Mouse (Mus musculus): ENCODE data around the gene Lrch4. TPM values are rescaled to one million over a fixed set of nuclear protein-coding genes. Genes with fewer than 3 reads are reported as not detected.
A peak's percentile ranks its signal among the peaks of the same experiment; 100 is the strongest.

Lrch4 gene
- polyA plus RNA-seq, 1 experiment, result 29.1 TPM

DNA sequence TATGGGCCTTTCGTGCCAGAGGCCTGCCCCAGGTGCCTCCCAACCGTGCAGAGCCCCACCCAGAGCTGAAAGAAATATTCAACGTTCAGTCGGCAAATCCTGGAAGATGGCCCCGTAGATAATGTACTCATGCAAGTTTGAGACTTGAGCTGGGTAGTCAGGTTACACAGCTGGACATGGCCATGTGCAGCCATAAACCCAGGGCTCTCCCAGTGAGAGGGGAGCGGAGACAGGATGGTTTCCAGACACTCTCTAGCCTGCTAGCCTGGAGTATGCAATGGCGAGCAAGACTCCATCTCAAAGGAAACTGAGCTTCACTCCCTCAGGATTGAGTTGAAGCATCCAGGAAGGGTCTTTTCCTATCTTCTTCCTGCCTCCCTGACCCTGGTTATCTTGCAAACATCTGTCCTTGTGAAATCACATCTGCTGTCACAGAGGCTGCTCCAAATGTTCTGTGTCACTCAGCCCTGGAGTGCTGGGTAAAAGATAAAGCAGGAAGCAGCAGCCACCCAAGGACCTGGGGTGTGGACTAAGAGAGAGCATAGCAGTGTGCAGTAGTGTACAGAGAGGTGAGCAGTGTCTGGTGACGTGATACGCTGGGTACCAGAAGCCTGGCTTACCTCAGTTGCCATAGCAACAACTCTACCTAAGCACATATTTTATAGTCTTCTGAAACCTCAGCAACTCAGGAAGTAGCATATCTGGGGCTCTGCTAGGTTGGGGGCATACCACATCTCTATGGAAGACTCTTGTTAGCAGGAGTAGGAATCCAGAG, 19.1 kb downstream of the Lrch4 start:
- no peak for TF ChIP-seq CTCF (IDR thresholded peaks at IDR 0.05; ENCODE audit: borderline replicate concordance, insufficient read depth, low read length)
- TF ChIP-seq POLR2A (IDR thresholded peaks at IDR 0.05; ENCODE audit: low read depth, low read length), result no peak
- peaks cover 8% of the 10 kb centered on the region; the same call in 1 of the 2 replicates for H3K4me1 ChIP-seq (ENCODE audit: control insufficient read depth, insufficient read depth, low read length)
- no peak overlapping the region for H3K4me3 ChIP-seq (ENCODE audit: insufficient read depth, low read length)
- no peak overlapping the region for H3K27ac ChIP-seq (ENCODE audit: insufficient read depth, low read length)

DNA sequence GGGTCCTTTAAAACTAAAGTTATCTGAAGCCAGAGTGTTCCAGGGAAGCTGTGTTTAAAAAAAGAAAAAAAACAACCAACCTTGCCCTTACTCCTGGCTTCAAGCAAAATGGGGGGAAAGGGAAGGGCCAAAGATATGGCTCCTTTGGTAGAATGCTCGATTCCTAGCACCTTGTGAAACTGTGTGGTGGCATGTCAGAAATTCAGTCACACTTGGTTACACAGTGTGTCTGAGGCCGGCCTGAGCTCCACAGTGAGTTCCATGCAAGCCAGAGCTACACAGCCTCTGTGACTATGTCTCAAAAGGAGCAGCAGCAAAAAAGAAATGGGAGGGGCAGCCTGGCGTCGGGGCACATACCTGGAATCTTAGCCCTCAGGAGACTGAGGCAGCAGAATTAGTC, 20.3 kb downstream of the Lrch4 start:
- Histone ChIP-seq H3K27ac (ENCODE audit: insufficient read depth, low read length) (no peak overlapping the region), H3K4me1 (ENCODE audit: control insufficient read depth, insufficient read depth, low read length) (peaks cover 8% of the 10 kb centered on the region; the same call in 1 of the 2 replicates), H3K4me3 (ENCODE audit: insufficient read depth, low read length) (no peak overlapping the region)
- TF ChIP-seq CTCF (IDR thresholded peaks at IDR 0.05; ENCODE audit: borderline replicate concordance, insufficient read depth, low read length) (no peak), POLR2A (IDR thresholded peaks at IDR 0.05; ENCODE audit: low read depth, low read length) (no peak)

GRCm38 (mm10) chr5:137649669-137650571, 21.0 kb downstream of the Lrch4 start:
- TF ChIP-seq POLR2A (IDR thresholded peaks at IDR 0.05; ENCODE audit: low read depth, low read length) (no peak), CTCF (IDR thresholded peaks at IDR 0.05; ENCODE audit: borderline replicate concordance, insufficient read depth, low read length) (no peak)

GRCm38 (mm10) chr5:137652474-137652873, 23.6 kb downstream of the Lrch4 start:
- H3K27ac ChIP-seq (ENCODE audit: insufficient read depth, low read length), result no peak overlapping the region
- TF ChIP-seq CTCF (IDR thresholded peaks at IDR 0.05; ENCODE audit: borderline replicate concordance, insufficient read depth, low read length), result 0 out of 2 replicates have a peak, but pooled peaks have one; percentile 15
- no peak for TF ChIP-seq POLR2A (IDR thresholded peaks at IDR 0.05; ENCODE audit: low read depth, low read length)
- H3K4me3 ChIP-seq (ENCODE audit: insufficient read depth, low read length), result no peak overlapping the region
- H3K4me1 ChIP-seq (ENCODE audit: control insufficient read depth, insufficient read depth, low read length), result peaks cover 8% of the 10 kb centered on the region; the same call in 1 of the 2 replicates

More at GRCm38 (mm10) chr5:137649669-137650571, 21.0 kb downstream of the Lrch4 start:
- no peak overlapping the region for H3K4me3 ChIP-seq (ENCODE audit: insufficient read depth, low read length)
- H3K4me1 ChIP-seq (ENCODE audit: control insufficient read depth, insufficient read depth, low read length), result peaks cover 8% of the 10 kb centered on the region; the same call in 1 of the 2 replicates
- H3K27ac ChIP-seq (ENCODE audit: insufficient read depth, low read length), result no peak overlapping the region

DNA sequence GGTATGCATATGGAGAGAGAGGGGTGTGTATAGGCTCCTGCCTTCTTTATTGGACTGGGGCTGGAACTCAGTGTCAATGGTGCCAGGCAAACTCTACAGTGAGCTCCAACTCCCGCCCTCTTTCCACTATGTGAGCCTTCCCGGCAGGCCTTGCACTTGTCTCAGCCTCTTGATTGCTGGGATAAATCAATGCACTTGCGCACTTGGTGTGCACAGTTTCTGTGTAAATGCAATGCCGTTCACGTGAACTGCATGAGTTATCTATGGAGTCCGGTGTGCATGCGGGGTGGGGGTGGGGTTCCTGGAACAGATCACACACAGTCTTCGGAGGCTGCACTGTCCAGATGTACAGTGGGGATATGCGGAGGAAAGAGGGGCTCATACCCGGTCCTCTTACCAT, 24.4 kb downstream of the Lrch4 start:
- no peak overlapping the region for H3K4me3 ChIP-seq (ENCODE audit: insufficient read depth, low read length)
- no peak for TF ChIP-seq CTCF (IDR thresholded peaks at IDR 0.05; ENCODE audit: borderline replicate concordance, insufficient read depth, low read length)
- no peak for TF ChIP-seq POLR2A (IDR thresholded peaks at IDR 0.05; ENCODE audit: low read depth, low read length)
- H3K27ac ChIP-seq (ENCODE audit: insufficient read depth, low read length), result no peak overlapping the region
- H3K4me1 ChIP-seq (ENCODE audit: control insufficient read depth, insufficient read depth, low read length), result peaks cover 5% of the 10 kb centered on the region; the same call in 1 of the 2 replicates

- TF ChIP-seq CTCF (IDR thresholded peaks at IDR 0.05; ENCODE audit: borderline replicate concordance, insufficient read depth, low read length), result no peak
- no peak for TF ChIP-seq POLR2A (IDR thresholded peaks at IDR 0.05; ENCODE audit: low read depth, low read length)
- no peak overlapping the region for H3K27ac ChIP-seq (ENCODE audit: insufficient read depth, low read length)
- H3K4me3 ChIP-seq (ENCODE audit: insufficient read depth, low read length), result no peak overlapping the region
- H3K4me1 ChIP-seq (ENCODE audit: control insufficient read depth, insufficient read depth, low read length), result peaks cover 5% of the 10 kb centered on the region; the same call in 1 of the 2 replicates
Measured at GRCm38 (mm10) chr5:137654746-137655145, 25.8 kb downstream of the Lrch4 start.

- no peak overlapping the region for H3K27ac ChIP-seq (ENCODE audit: insufficient read depth, low read length)
- H3K4me3 ChIP-seq (ENCODE audit: insufficient read depth, low read length), result no peak overlapping the region
- peaks cover 8% of the 10 kb centered on the region for H3K4me1 ChIP-seq (ENCODE audit: control insufficient read depth, insufficient read depth, low read length)
- no peak for TF ChIP-seq POLR2A (IDR thresholded peaks at IDR 0.05; ENCODE audit: low read depth, low read length)
- peak; percentile 47; the same call in 1 of the 2 replicates for TF ChIP-seq CTCF (IDR thresholded peaks at IDR 0.05; ENCODE audit: borderline replicate concordance, insufficient read depth, low read length)
Measured at GRCm38 (mm10) chr5:137656977-137657376, 28.1 kb downstream of the Lrch4 start.

- no peak overlapping the region for H3K4me3 ChIP-seq (ENCODE audit: insufficient read depth, low read length)
- H3K27ac ChIP-seq (ENCODE audit: insufficient read depth, low read length), result peak overlapping the region; percentile 44
- TF ChIP-seq CTCF (IDR thresholded peaks at IDR 0.05; ENCODE audit: borderline replicate concordance, insufficient read depth, low read length) (no peak), POLR2A (IDR thresholded peaks at IDR 0.05; ENCODE audit: low read depth, low read length) (no peak)
- peaks cover 7% of the 10 kb centered on the region for H3K4me1 ChIP-seq (ENCODE audit: control insufficient read depth, insufficient read depth, low read length)
Measured at GRCm38 (mm10) chr5:137660064-137660688, 31.3 kb downstream of the Lrch4 start.

- TF ChIP-seq CTCF (IDR thresholded peaks at IDR 0.05; ENCODE audit: borderline replicate concordance, insufficient read depth, low read length) (no peak), POLR2A (IDR thresholded peaks at IDR 0.05; ENCODE audit: low read depth, low read length) (no peak)
- Histone ChIP-seq H3K4me1 (ENCODE audit: control insufficient read depth, insufficient read depth, low read length) (peaks cover 7% of the 10 kb centered on the region), H3K4me3 (ENCODE audit: insufficient read depth, low read length) (no peak overlapping the region), H3K27ac (ENCODE audit: insufficient read depth, low read length) (no peak overlapping the region)
Measured at GRCm38 (mm10) chr5:137663057-137663456, 34.1 kb downstream of the Lrch4 start.

Data from embryonic fibroblast, embryonic 13.5 days (primary cell).